Mouse (Mus musculus) MEL (cell line): Measurements from ENCODE around the gene Zfc3h1. TPM values are rescaled to one million over a fixed set of nuclear protein-coding genes. Genes with fewer than 3 reads are reported as not detected.

ENCODE experiments used
- DNase-seq: peaks from one replicate; pipeline ENCODE4 v3.0.0; 2011; ENCODE audit warnings: low read depth, low spot score
- H3K27ac ChIP-seq: 2 replicates; pipeline ENCODE4 v1.5.1; 2012; ENCODE audit warnings: low read depth, mild to moderate bottlenecking, control low read depth, low read length, moderate library complexity; ENCODE audit not compliant: control insufficient read depth
- H3K27me3 ChIP-seq, 2 experiments: fragments of 150-350 bp in 1 of 2; sonication (generic) in 1 of 2; 2 replicates each; pipeline ENCODE4 v1.6.1; 2012; ENCODE audit warnings: low read length in 2 of 2, mild to moderate bottlenecking in 2 of 2, improper control_type of control experiment in 1 of 2, moderate library complexity in 1 of 2; ENCODE audit not compliant: insufficient read depth in 2 of 2, control insufficient read depth in 1 of 2
- H3K36me3 ChIP-seq, 2 experiments: 2 replicates each; pipeline ENCODE4 v1.6.1; 2012 to 2014; ENCODE audit warnings: low read length in 2 of 2, improper control_type of control experiment in 1 of 2, inconsistent platforms in 1 of 2, mild to moderate bottlenecking in 1 of 2; ENCODE audit not compliant: insufficient read depth in 2 of 2, control insufficient read depth in 1 of 2
- H3K4me1 ChIP-seq, 2 experiments: fragments of 150-350 bp in 1 of 2; sonication (generic) in 1 of 2; 2 replicates each; pipeline ENCODE4 v1.6.1; 2012; ENCODE audit warnings: low read length in 2 of 2, improper control_type of control experiment in 1 of 2, mild to moderate bottlenecking in 1 of 2; ENCODE audit not compliant: insufficient read depth in 2 of 2, control insufficient read depth in 1 of 2
- H3K4me3 ChIP-seq, 2 experiments: fragments of 150-350 bp in 1 of 2; sonication (generic) in 1 of 2; 2 replicates each; pipeline ENCODE4 v1.5.1; 2012; ENCODE audit warnings: low read depth in 2 of 2, low read length in 2 of 2, mild to moderate bottlenecking in 2 of 2, moderate library complexity in 2 of 2, control low read depth in 1 of 2, improper control_type of control experiment in 1 of 2; ENCODE audit not compliant: control insufficient read depth in 1 of 2, insufficient read depth in 1 of 2
- H3K79me2 ChIP-seq: 2 replicates; pipeline ENCODE4 v1.6.1; 2012; ENCODE audit warnings: mild to moderate bottlenecking, low read length, moderate library complexity; ENCODE audit not compliant: control insufficient read depth, poor library complexity, insufficient read depth
- H3K9ac ChIP-seq: 2 replicates; pipeline ENCODE4 v1.6.1; 2012; ENCODE audit warnings: low read depth, mild to moderate bottlenecking, control low read depth, low read length, moderate library complexity; ENCODE audit not compliant: control insufficient read depth, poor library complexity, severe bottlenecking
- H3K9me3 ChIP-seq: fragments of 150-350 bp; sonication (generic); replicated peaks from 2 replicates; pipeline ENCODE4 v1.6.1; 2012; ENCODE audit warnings: mild to moderate bottlenecking, low read length, improper control_type of control experiment, moderate library complexity; ENCODE audit not compliant: insufficient read depth
- BHLHE40 ChIP-seq: IDR thresholded peaks from 2 replicates; pipeline ENCODE4 v1.6.1; 2012; ENCODE audit warnings: low read depth, mild to moderate bottlenecking, inconsistent platforms, low read length, improper control_type of control experiment, borderline replicate concordance
- E2F4 ChIP-seq: IDR thresholded peaks from 2 replicates; pipeline ENCODE4 v1.6.1; 2011; ENCODE audit warnings: low read depth, low read length, improper control_type of control experiment, borderline replicate concordance
- EP300 ChIP-seq, 2 experiments: IDR thresholded peaks; 2 replicates each; pipeline ENCODE4 v1.6.1; 2011; ENCODE audit warnings: improper control_type of control experiment in 2 of 2, low read length in 2 of 2, low read depth in 1 of 2, mild to moderate bottlenecking in 1 of 2
- GABPA ChIP-seq: IDR thresholded peaks from 2 replicates; pipeline ENCODE4 v1.6.1; 2012; ENCODE audit warnings: low read depth, mild to moderate bottlenecking, inconsistent platforms, low read length, improper control_type of control experiment, moderate library complexity
- GATA1 ChIP-seq: IDR thresholded peaks from 2 replicates; pipeline ENCODE4 v1.6.1; 2011; ENCODE audit warnings: low read depth, low read length, improper control_type of control experiment
- HCFC1 ChIP-seq: IDR thresholded peaks from 2 replicates; pipeline ENCODE4 v1.6.1; 2012; ENCODE audit warnings: low read depth, mild to moderate bottlenecking, inconsistent platforms, low read length, improper control_type of control experiment, moderate library complexity
- MAZ ChIP-seq: IDR thresholded peaks from 2 replicates; pipeline ENCODE4 v1.6.1; 2012; ENCODE audit warnings: low read depth, mild to moderate bottlenecking, inconsistent platforms, low read length, improper control_type of control experiment
- MEF2A ChIP-seq: IDR thresholded peaks from 2 replicates; pipeline ENCODE4 v1.6.1; 2014; ENCODE audit warnings: low read depth, mild to moderate bottlenecking, inconsistent platforms, low read length, improper control_type of control experiment; ENCODE audit not compliant: poor library complexity, insufficient replicate concordance, severe bottlenecking; ENCODE audit errors: extremely low read depth
- MYB ChIP-seq: IDR thresholded peaks from 2 replicates; pipeline ENCODE4 v1.6.1; 2011; ENCODE audit warnings: mild to moderate bottlenecking, low read depth, low read length, improper control_type of control experiment
- MYC ChIP-seq: IDR thresholded peaks from 2 replicates; pipeline ENCODE4 v1.6.1; 2011; ENCODE audit warnings: low read depth, mild to moderate bottlenecking, low read length, improper control_type of control experiment, moderate library complexity
- NELFE ChIP-seq: IDR thresholded peaks from 2 replicates; pipeline ENCODE4 v1.6.1; 2011; ENCODE audit warnings: low read depth, low read length, improper control_type of control experiment
- NRF1 ChIP-seq: IDR thresholded peaks from 2 replicates; pipeline ENCODE4 v1.6.1; 2014; ENCODE audit warnings: low read depth, mild to moderate bottlenecking, inconsistent platforms, low read length, improper control_type of control experiment, moderate library complexity; ENCODE audit not compliant: poor library complexity, insufficient read depth, severe bottlenecking
- POLR2AphosphoS2 ChIP-seq: IDR thresholded peaks from 2 replicates; pipeline ENCODE4 v1.6.1; 2011; ENCODE audit warnings: low read length, improper control_type of control experiment
- POLR2AphosphoS5 ChIP-seq: IDR thresholded peaks from 2 replicates; pipeline ENCODE4 v1.6.1; 2012; ENCODE audit warnings: low read depth, borderline replicate concordance, mild to moderate bottlenecking, inconsistent platforms, low read length, moderate library complexity, mixed read lengths
- TAL1 ChIP-seq: IDR thresholded peaks from 2 replicates; pipeline ENCODE4 v1.6.1; 2012; ENCODE audit warnings: mild to moderate bottlenecking, inconsistent platforms, low read length, moderate library complexity, mixed read lengths
- UBTF ChIP-seq: IDR thresholded peaks from 2 replicates; pipeline ENCODE4 v1.6.1; 2012; ENCODE audit warnings: low read depth, mild to moderate bottlenecking, inconsistent platforms, low read length, improper control_type of control experiment, moderate library complexity, borderline replicate concordance; ENCODE audit not compliant: insufficient read depth
- USF1 ChIP-seq: IDR thresholded peaks from 2 replicates; pipeline ENCODE4 v1.6.1; 2014; ENCODE audit warnings: low read depth, mild to moderate bottlenecking, inconsistent platforms, low read length, improper control_type of control experiment, moderate library complexity
- USF2 ChIP-seq, 2 experiments: IDR thresholded peaks; 2 replicates each; pipeline ENCODE4 v1.6.1; 2011 to 2012; ENCODE audit warnings: improper control_type of control experiment in 2 of 2, low read length in 2 of 2, borderline replicate concordance in 1 of 2, inconsistent platforms in 1 of 2, low read depth in 1 of 2, mild to moderate bottlenecking in 1 of 2; ENCODE audit not compliant: insufficient read depth in 1 of 2
- ZKSCAN1 ChIP-seq: IDR thresholded peaks from 2 replicates; pipeline ENCODE4 v1.6.1; 2012; ENCODE audit warnings: low read depth, mild to moderate bottlenecking, inconsistent platforms, low read length, improper control_type of control experiment, moderate library complexity
- ZMIZ1 ChIP-seq: IDR thresholded peaks from 2 replicates; pipeline ENCODE4 v1.6.1; 2012; ENCODE audit warnings: low read depth, mild to moderate bottlenecking, inconsistent platforms, low read length, improper control_type of control experiment, moderate library complexity
- ZNF384 ChIP-seq: IDR thresholded peaks from 2 replicates; pipeline ENCODE4 v1.6.1; 2012; ENCODE audit warnings: low read depth, mild to moderate bottlenecking, inconsistent platforms, low read length, improper control_type of control experiment
- polyA plus RNA-seq, 2 experiments: library from polyadenylated mRNA; stranded (reverse) in 1 of 2; unstranded in 1 of 2; fragments of >175 nt in 1 of 2; fragments of >200 nt in 1 of 2; gene quantifications; 2 replicates each; pipeline versions ENCODE4 v1.2.1 to v1.2.4; 2012; ENCODE audit warnings: low replicate concordance in 2 of 2, low read depth in 1 of 2; ENCODE audit not compliant: insufficient read length in 2 of 2, insufficient read depth in 1 of 2, missing spikeins in 1 of 2
- total RNA-seq: library from RNA; depleted of rRNA; stranded (reverse); fragments of 300-350 nt; gene quantifications from 2 replicates; pipeline ENCODE4 v1.2.3, GENCODE M21; 2012

The Zfc3h1 gene
- total and polyA plus RNA-seq, 3 experiments = 14.4 to 28.7 TPM; not detected in 1

DNA sequence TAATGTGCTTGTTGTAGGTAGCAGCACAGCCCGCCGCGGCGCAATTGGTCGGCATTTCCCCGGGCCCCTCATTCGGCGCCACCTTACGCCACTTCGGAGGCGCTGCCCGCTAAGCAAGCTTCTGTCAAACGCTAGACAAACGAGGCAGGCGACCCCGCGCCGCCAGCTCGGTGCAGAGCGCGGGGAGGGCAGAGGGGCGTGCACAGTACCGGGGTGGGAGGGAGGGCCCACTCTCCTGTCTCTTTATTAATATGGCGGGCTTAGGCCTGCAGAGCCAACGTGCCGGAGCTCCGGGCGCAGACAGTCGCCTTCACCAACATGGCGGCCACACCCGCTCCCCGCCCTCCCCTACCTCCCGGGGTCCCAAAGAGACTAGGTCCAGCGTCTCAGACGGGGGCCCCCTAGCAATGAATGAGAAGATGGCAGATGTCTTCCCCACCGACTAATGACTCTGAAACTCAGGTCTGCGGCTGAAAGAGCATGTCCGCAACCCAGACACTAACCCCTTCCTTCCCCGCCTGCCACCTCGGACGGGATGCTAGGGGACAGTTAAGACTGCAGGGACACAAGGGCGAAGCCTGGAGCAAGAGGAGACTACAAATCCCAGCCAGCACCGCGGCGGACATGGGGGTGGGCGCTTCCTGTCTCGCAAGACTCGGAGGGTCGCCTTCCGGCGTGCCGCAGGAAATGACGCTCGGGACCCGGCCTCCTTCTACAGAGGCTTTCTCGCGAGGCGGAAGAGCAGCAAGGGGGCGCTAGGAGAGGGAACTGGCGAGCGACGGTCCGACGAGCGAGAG, at the start of gene Zfc3h1, which contains the start of gene Thap2 (continued):
- peak; percentile 95 for TF ChIP-seq NELFE
- TF ChIP-seq EP300 (IDR thresholded peaks at IDR 0.05; ENCODE audit: low read depth in 1 of 2, low read length in 2 of 2) = 0 out of 4 replicates have a peak, but pooled peaks of 1 of the 2 experiments have one; percentile 26
- TF ChIP-seq BHLHE40 = no peak
- TF ChIP-seq GATA1 = no peak
- TF ChIP-seq MYB = peak; percentile 56; the same call in 1 of the 2 replicates

DNA sequence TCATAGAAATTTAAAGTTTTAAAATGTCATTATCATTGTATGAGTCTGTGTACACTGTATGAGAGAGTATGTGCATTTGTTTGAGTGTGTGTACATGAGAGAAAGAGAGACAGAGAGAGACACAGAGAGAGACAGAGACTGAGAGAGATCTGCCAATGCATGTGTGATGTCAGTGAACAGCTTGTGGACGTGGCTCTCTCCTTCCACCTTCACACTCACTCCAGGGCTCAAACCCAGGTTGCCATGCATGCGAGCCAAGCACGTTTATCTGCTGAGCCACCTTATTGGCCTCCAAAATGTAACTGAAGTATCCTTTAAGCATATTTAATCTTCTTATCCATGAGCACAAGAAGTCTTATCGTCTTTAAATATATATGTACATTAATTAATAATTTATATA, 47.9 kb upstream of the Zfc3h1 start:
- Histone ChIP-seq H3K9ac (no peak overlapping the region), H3K79me2 (no peaks in the 10 kb centered on the region), H3K4me1 (peaks cover 0 to 3% of the 10 kb centered on the region in 2 experiments; a peak in 1 of 4 replicates), H3K9me3 (no peaks in the 10 kb centered on the region), H3K36me3 (peaks cover 0 to 2% of the 10 kb centered on the region in 2 experiments; a peak in 1 of 4 replicates), H3K27ac (no peak overlapping the region), H3K27me3 (no peaks in the 10 kb centered on the region), H3K4me3 (no peak overlapping the region)
- TF ChIP-seq MYC = no peak
- no peak for TF ChIP-seq ZNF384
- no peak for TF ChIP-seq MEF2A
- no peak for TF ChIP-seq HCFC1
- no peak for TF ChIP-seq GABPA
- TF ChIP-seq GATA1 = no peak
- no peak for TF ChIP-seq ZKSCAN1
- TF ChIP-seq USF2 (IDR thresholded peaks at IDR 0.05; ENCODE audit: borderline replicate concordance in 1 of 2, insufficient read depth in 1 of 2, low read depth in 1 of 2, low read length in 2 of 2) = no peak
- TF ChIP-seq NRF1 = no peak
- no peak for TF ChIP-seq E2F4
- TF ChIP-seq MAZ = no peak
- TF ChIP-seq ZMIZ1 = no peak
- no peak for TF ChIP-seq BHLHE40
- TF ChIP-seq MYB = no peak
- TF ChIP-seq POLR2AphosphoS2 = no peak
- no peak for TF ChIP-seq TAL1
- TF ChIP-seq UBTF = no peak
- TF ChIP-seq POLR2AphosphoS5 = no peak
- TF ChIP-seq USF1 = no peak
- DNase-seq = no peak
